Mouse (Mus musculus): Measurements from ENCODE around the gene Tmem156.

The Tmem156 gene

DNA sequence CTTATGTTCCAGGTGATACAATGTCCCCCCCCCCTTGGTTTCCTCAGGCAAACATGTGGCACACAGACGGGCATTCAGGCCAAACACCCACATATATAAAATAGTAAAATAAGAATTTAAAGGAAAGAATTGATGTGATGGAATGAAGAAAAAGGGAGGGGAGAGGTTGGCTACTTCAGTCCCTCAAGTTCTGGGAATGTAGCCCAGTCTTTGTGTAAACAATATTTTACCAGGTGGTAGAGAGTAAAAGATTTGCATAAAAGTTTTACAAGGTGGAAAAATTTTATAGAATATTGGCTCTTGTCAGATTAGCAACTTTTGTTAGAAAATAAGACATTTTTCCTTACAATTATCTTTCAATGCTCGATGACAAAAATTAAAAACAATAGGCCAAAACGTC, 4.9 kb upstream of the Tmem156 start:
- DNase-seq, result no peak

DNA sequence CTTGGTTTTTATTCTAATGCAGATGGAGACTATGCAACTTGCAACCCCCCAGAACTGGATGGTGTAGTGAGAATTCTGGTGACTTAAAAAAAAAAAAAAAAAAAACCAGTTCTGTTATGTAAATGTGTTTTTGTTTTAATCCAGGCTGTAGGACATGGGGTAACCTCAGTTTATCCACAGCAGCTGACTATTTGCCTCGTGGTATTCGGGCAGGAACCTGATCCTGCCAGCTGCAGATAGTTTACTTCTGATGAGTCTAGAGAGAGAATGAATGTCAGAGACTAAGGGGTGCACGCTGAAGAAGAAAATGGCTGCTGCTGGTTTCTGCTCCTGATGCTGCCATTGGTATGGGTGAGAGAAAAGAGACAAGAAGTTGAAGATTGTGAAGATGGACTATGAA, 4.2 kb upstream of the Tmem156 start:
- DNase-seq, result no peak

DNA sequence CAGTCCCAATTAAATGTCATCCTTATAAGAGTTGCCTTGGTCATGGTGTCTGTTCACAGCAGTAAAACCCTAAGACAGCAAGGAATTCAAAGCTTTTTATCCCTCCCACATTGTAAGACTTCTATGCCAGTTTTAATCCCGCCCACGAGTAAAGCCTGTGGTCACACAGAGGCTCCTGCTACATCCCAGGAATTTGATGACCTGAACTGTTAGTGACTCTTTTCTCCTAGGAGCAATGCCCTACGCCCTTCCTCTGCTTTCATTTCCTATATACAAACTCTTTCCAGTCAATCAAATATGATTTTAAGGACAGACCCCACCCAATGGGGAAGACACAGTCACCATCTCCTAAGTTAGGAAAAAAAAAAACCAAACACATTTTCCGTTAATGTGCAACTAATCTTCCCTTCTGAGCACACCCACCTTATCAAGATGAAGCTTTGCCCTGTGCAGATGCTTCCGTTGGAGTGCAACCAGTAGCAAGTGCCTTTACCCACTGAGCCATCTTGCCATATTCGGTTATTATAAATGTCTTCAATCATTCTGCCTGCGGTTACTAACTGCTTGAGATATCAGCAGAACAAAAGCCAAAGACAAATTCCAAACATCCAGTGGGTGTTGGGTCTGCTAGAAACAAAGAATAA, 3.1 kb upstream of the Tmem156 start:
- DNase-seq, result no peak

- peak; percentile 89 for DNase-seq
Measured at GRCm38 (mm10) chr5:65093769-65094168, 1.8 kb upstream of the Tmem156 start.

- no peak for DNase-seq
Measured at GRCm38 (mm10) chr5:65091184-65091858, 611 bp downstream of the Tmem156 start.

- DNase-seq, result no peak
Measured at GRCm38 (mm10) chr5:65089707-65090106, 2.2 kb downstream of the Tmem156 start.

DNA sequence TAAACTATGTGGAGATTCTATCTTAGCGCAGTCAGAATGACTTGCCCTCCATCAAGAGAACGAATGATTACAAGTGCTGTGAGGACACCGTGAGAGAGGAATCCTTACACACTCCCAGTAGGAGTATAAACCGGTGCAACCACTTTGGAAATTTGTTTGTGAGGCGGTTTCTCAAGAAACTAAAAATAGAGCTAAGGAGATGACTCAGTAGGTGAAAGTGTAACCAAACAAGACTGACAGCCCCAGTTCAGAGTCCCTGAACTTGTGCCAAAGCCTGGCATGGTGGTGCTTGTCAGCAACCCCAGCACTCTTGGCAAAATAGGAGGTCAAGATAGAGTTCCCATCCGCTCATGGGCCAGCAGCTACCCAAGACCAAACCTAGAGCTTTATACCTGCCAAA, 5.4 kb downstream of the Tmem156 start:
- no peak for DNase-seq

- DNase-seq, result no peak
Measured at GRCm38 (mm10) chr5:65081836-65082235, 10.1 kb downstream of the Tmem156 start.

- no peak for DNase-seq
Measured at GRCm38 (mm10) chr5:65079881-65080280, 12.1 kb downstream of the Tmem156 start.

DNA sequence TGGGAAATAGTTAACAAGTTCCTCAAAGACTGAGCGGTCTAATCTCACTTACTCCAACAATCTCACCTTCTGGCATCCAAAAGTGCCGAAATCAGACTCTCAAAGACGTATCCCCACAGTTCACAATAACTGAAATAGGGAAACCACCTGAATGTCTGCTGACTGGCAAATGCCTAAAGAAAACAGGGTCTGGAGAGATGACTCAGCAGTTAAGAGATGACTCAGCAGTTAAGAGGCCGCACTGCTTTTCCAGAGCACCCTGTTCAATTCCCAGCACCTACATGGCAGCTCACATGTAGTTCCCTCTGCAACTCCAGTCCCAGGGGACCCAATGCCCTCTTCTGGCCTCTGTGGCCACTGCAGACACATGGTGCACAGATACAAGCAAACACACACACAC, 13.9 kb downstream of the Tmem156 start:
- DNase-seq, result no peak

DNA sequence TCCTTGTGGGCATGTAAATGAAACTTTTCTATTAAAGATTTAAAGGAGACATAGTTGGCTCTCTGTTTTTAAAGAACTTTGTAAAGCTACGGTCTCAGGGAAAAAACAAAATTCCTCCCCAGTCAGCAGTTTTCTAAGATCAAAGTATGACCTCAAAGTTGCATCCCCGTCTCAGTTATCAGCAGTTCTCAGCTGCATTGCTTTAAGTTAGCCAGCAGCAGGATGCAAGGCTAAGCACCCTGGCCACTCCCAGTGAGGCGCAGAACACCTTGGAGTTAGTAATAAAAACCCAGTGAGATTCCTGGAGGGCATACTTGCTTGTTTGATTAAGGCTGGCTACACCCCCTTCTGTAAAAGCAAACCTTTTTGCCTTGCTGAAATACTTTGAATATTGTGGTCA, 15.2 kb downstream of the Tmem156 start:
- DNase-seq, result no peak

- no peak for DNase-seq
Measured at GRCm38 (mm10) chr5:65076087-65076486, 15.8 kb downstream of the Tmem156 start.

DNA sequence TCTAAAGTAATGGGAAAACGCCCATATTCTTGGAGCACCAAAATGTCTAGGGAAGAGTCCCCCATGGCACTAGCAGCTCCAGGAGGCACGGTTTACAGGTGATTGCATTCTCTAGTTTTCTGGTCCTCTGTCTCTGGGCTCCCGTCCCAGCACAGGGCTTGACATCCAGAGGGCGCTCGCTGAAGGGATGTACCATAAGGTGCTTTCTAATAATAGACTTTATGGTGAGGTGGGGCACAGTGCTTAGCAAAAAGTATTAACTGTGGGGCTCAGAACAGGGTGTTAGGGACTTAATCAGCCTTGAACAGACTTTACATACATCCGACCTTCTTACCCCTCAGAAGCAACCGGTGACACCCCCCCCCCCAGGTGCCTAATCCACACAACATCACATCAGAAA, 17.2 kb downstream of the Tmem156 start:
- peak; percentile 44 for DNase-seq

- DNase-seq, result no peak
Measured at GRCm38 (mm10) chr5:65073247-65073646, 18.7 kb downstream of the Tmem156 start.

DNA sequence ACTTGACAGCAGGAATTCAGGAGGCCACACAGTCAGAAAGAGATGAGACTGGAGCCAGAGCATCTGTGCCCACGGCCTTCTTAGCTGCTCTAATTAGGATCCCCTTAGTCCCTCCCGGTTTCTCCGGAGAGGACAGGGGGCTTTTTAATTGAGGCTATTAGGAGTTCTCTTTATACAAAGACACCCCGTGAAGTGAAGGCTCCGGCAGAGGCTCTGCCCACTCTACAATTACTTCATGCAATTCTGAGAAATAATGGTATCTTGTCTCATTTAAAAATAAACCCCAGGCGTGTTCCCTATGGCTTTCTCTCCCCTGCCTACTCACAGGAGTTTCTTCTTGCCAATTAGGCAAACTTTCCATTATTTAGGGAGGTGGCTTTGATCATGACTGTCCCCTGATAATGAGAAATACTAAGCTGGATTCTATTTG, 20.2 kb downstream of the Tmem156 start:
- no peak for DNase-seq

GRCm38 (mm10) chr5:65069872-65070271, 22.1 kb downstream of the Tmem156 start:
- no peak for DNase-seq

DNA sequence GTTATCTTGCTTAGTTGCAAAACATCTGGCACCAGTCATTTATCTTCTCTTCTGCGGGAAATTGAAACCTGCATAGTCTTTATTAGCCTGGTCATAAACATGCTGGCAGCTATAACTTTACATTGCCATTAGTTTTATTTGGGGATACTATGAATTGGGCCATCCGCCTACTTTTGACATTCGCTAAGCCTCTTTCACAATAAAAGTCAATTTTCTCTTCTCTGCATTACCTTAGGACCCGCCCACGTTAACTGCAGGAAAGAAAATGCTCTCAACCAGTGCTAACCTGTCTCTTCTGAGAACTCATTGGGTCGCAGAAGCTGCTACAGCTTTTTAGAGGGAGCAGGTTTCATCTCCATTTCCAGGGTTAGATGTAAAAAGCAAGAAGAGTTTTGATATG, 23.8 kb downstream of the Tmem156 start:
- DNase-seq, result no peak

DNA sequence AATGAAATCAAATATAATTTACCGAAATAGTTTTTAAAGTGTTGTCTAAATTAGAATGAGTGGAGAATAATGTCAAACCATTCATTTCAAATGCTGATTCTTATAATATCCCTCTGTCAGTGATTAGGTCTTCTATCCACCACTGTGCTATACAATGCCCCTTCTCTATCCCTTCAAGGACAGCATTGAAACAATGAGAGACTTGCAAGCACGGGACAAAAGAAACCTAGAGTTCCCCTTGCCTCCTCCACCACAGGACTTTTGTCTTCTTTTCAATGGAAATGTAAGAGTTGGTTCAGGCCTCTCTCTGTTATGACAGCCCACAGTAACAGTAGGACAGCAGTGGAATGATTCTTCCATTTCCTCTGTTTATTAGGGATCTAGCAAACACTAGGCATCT, 28.7 kb downstream of the Tmem156 start:
- DNase-seq, result no peak

DNA sequence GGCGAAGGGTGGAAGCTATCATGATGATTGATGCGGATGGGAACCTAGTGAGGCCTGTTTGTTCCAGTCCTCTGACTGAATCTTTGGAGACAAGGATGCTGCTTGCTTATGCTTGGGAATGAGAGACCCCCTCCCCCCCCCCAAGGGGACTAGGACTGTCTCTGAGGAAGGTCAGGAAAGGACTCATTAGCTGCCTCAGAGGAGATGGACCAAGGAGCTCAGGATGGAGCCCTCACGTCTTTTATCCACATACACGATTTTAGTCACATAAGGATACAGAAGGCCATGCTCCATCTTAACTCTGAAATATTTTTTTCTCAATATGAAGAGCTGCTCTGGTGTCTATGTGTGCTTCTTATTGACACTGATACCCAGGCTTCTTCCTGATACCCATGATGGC, 29.7 kb downstream of the Tmem156 start:
- DNase-seq, result no peak

- DNase-seq, result no peak
Measured at GRCm38 (mm10) chr5:65059806-65060205, 32.1 kb downstream of the Tmem156 start.

GRCm38 (mm10) chr5:65057596-65057995, 34.3 kb downstream of the Tmem156 start:
- no peak for DNase-seq

GRCm38 (mm10) chr5:65051513-65051912, 40.4 kb downstream of the Tmem156 start:
- no peak for DNase-seq

- no peak for DNase-seq
Measured at GRCm38 (mm10) chr5:65049880-65050279, 42.1 kb downstream of the Tmem156 start.

DNA sequence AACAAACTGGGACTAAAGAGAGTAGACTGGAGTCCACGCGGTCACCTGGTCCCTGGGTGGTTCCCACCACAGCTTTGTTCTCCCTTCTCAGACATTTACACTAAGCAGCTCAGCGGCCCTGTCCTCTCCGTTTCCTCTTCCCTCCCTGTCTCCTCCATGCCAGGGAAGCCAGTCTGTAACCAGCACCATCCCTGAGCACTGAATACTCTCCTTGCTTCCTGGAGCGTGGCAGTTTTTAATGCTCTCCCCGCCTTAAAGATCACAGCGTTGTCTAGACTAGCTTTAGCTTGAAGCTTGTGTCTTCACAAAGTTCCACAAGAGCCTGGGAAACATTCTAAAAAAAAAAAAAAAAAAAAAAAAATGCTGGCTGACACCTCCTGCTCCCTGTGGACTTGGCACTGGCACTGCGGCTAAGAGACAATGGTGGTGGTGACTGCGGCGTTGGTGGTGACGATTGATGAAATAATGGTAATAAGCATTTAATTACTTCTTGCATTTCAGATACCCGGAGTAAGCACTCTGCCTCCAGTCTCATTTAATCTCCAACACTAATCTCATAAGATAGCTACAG, 44.6 kb downstream of the Tmem156 start:
- no peak for DNase-seq
